Comparison of ENCODE assay signal across 8 mouse cellular contexts in the genomic region with DNA sequence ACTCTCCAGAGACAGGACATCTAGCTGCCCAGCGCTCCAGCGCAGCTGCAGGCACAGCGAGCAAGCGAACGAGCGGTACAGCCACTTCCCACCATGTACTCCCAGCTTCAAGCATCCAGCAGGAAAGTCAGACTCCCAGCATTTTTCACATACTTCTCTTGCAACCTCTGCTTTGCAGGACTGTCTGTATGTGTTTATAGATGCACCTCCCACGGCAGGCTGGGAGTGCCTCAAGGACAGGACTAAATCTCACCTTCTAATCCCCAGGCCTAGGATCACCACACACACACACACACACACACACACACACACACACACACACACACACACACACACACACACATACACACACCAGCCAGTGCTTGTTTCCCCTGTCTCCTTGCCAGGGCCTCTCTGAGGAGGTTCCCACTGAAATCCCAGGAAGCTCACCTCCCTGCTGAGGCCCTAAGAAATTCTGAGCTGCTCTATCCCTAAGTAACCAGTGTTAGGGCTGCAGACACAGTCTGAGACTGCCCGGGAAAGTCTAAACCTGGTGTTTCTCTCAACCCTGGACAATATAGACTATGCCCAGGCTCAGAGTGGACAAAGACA. TPM values are rescaled to one million over a fixed set of nuclear protein-coding genes. Genes with fewer than 3 reads are reported as not detected.
A peak's percentile ranks its signal among the peaks of the same experiment; 100 is the strongest.
DNase-seq lines count a peak whose midpoint lies in the region; ATAC-seq and TF ChIP-seq lines count a peak whose summit lies in the region.

No protein-coding gene starts in this region.

- peaks cover 17% of the 10 kb centered on the region for H3K36me3 ChIP-seq in limb, embryonic 14.5 days (ENCODE audit: control insufficient read depth, insufficient read depth, low read length)
- H3K36me3 ChIP-seq in stomach, postnatal 0 days (ENCODE audit: control insufficient read depth, insufficient read depth, low read length), result no peaks in the 10 kb centered on the region

- H3K9me3 ChIP-seq in limb, embryonic 14.5 days (ENCODE audit: control insufficient read depth, low read length), result no peaks in the 10 kb centered on the region
- no peaks in the 10 kb centered on the region for H3K9me3 ChIP-seq in stomach, postnatal 0 days (ENCODE audit: control insufficient read depth, low read length)

- DNase-seq in adrenal gland, adult (ENCODE audit: inconsistent age in 2 of 2, low spot score in 1 of 2), result peak; percentile 7 to 57
- no peak for DNase-seq in adrenal gland, postnatal 10 days
- DNase-seq in lung, postnatal 10 days, result peak; percentile 41
- no peak for DNase-seq in lung, adult 18-20 months
- no peak for DNase-seq in limb, embryonic 14.5 days (ENCODE audit: low spot score)
- no peak for DNase-seq in stomach, postnatal 0 days (ENCODE audit: low spot score)
- no peak for DNase-seq in urinary bladder, adult 2 months (ENCODE audit: low spot score)

- peak overlapping the region; percentile 40; the same call in 1 of the 2 replicates for H3K9ac ChIP-seq in limb, embryonic 14.5 days (ENCODE audit: low read depth, low read length, severe bottlenecking)
- no peak overlapping the region for H3K9ac ChIP-seq in stomach, postnatal 0 days (ENCODE audit: low read length)

- H3K4me1 ChIP-seq in limb, embryonic 14.5 days (ENCODE audit: control insufficient read depth, insufficient read depth, low read length), result peaks cover 81% of the 10 kb centered on the region
- H3K4me1 ChIP-seq in stomach, postnatal 0 days (replicated peaks; ENCODE audit: control insufficient read depth, insufficient read depth), result 0 out of 2 replicates have a peak, but pooled peaks cover 2% of the 10 kb centered on the region

- ATAC-seq in limb, embryonic 14.5 days (ENCODE audit: low FRiP score, low read depth), result peak; percentile 54; the same call in 1 of the 2 replicates
- peak; percentile 41; the same call in 1 of the 2 replicates for ATAC-seq in stomach, postnatal 0 days (ENCODE audit: low FRiP score, low TSS enrichment)
- ATAC-seq in erythroblast, adult 5-6 weeks (replicated peaks; ENCODE audit: low FRiP score, poor library complexity, severe bottlenecking), result no peak

- no peak for TF ChIP-seq POLR2A in limb, embryonic 14.5 days (IDR thresholded peaks at IDR 0.05; ENCODE audit: borderline replicate concordance, extremely low read depth, insufficient read depth, insufficient read length)

- H3K4me2 ChIP-seq in limb, embryonic 14.5 days (replicated peaks; ENCODE audit: low read depth, low read length, severe bottlenecking), result peak overlapping the region; percentile 35
- H3K4me2 ChIP-seq in stomach, postnatal 0 days (replicated peaks; ENCODE audit: low read depth), result no peak overlapping the region

- WGBS in limb, embryonic 14.5 days, result 7% methylated on average over 8 of the region's 8 CpGs
- WGBS in stomach, postnatal 0 days, result 36% methylated on average over 8 of the region's 8 CpGs

- no peaks in the 10 kb centered on the region for H3K27me3 ChIP-seq in limb, embryonic 14.5 days (ENCODE audit: control insufficient read depth, insufficient read depth, low read length)
- no peaks in the 10 kb centered on the region for H3K27me3 ChIP-seq in stomach, postnatal 0 days (ENCODE audit: control insufficient read depth, insufficient read depth, low read length)

- H3K27ac ChIP-seq in limb, embryonic 14.5 days (replicated peaks; ENCODE audit: low read depth, low read length), result peak overlapping the region; percentile 87
- H3K27ac ChIP-seq in stomach, postnatal 0 days (replicated peaks), result peak overlapping the region; percentile 61

- no peak for TF ChIP-seq CTCF in stomach, postnatal 0 days (IDR thresholded peaks at IDR 0.05; ENCODE audit: low read depth)

- 0 out of 2 replicates have a peak overlapping the region, but pooled peaks have one; percentile 4 for H3K4me3 ChIP-seq in limb, embryonic 14.5 days (replicated peaks; ENCODE audit: low read length)
- no peak overlapping the region for H3K4me3 ChIP-seq in stomach, postnatal 0 days (ENCODE audit: low read depth, low read length)

- TF ChIP-seq EP300 in stomach, postnatal 0 days (optimal IDR thresholded peaks at IDR 0.05), result no peak

RNA-seq across cellular contexts. Expression of a gene that starts 9.2 kb away (rescaled TPM):
- total RNA-seq in adrenal gland, postnatal 10 days (2021), result 10 to 100 TPM; 17.3 to 17.5 TPM
- polyA plus RNA-seq in limb, embryonic 14.5 days (2012; rRNA removed), result 46.6 and 57.2 TPM in 2 replicates
- polyA plus RNA-seq in limb, embryonic 14.5 days (2014; fragmentation: Nextera tagmentation; extraction: Ambion mirVana), result 11.3 and 15.8 TPM in 2 replicates
- 4.1 and 4.5 TPM in 2 replicates for polyA plus RNA-seq in stomach, postnatal 0 days (2015; fragmentation: Nextera tagmentation; extraction: Ambion mirVana)
- not detected in 2 replicates for total RNA-seq in erythroblast, adult 5-6 weeks (2015; ENCODE audit: low replicate concordance)
- total RNA-seq in erythroblast, adult 5-6 weeks (2017; ENCODE audit: low replicate concordance), result not detected in 2 replicates
- 23.5 and 23.6 TPM in 2 replicates for polyA plus RNA-seq in urinary bladder, adult 2 months (2012; rRNA removed)

Comparison
In these comparisons a context has a peak if more than half of its experiments do, and no peak if none do; other contexts are left out.
1. DNase-seq: peak in adrenal gland, adult (2 of 2) and lung, postnatal 10 days (single experiment); none in adrenal gland, postnatal 10 days (single experiment), lung, adult 18-20 months (0 of 2), limb, embryonic 14.5 days (single experiment), stomach, postnatal 0 days (single experiment) and urinary bladder, adult 2 months (single experiment).